Mouse (Mus musculus) small intestine, adult 2 months (tissue): ENCODE data around the gene Qpct.

ENCODE experiments used
- CTCF ChIP-seq: fragments of 200-500 bp; IDR thresholded peaks from 2 replicates; pipeline ENCODE4 v1.5.1; 2012; ENCODE audit warnings: low read depth, mild to moderate bottlenecking, control low read depth, inconsistent platforms, low read length, moderate library complexity, mixed read lengths; ENCODE audit not compliant: insufficient replicate concordance, insufficient read length; ENCODE audit errors: extremely low read depth
- POLR2A ChIP-seq: fragments of 200-500 bp; IDR thresholded peaks from 2 replicates; pipeline ENCODE4 v1.6.1; 2012; ENCODE audit warnings: low read depth, mild to moderate bottlenecking, control low read depth, inconsistent platforms, low read length, moderate library complexity

- TF ChIP-seq CTCF (no peak), POLR2A (no peak)
Measured at GRCm38 (mm10) chr17:79120269-79120668, 68.6 kb downstream of the Qpct start.
